Mouse (Mus musculus): ENCODE measurements at regions not wholly inside any gene's neighbourhood (a gene's known extent, or its start where the extent isn't known, plus 50 kb on each side); places are given as distances from the start of the nearest gene placed in this dataset.

DNA sequence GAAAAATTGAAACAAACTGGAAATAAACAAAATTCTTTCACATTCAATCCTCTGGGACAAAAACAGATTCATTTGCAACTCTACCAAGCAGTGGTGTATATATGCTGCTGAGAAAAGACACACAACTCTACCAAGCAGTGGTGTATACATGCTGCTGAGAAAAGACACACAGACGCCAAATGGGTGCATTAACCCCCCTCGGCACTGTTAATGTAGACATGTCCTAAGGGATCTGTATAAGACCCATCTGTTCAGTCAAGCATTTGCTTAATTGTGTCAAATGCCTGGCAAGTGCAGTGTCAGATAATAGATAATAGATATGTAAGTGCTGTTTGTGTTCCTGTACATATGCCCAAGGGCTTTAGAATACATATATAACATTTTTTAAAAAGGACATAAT, 1035.2 kb upstream of the B3galt2 start:
- in situ Hi-C loops (cut with MboI; ENCODE audit: unreplicated experiment in 2 of 2): no loop called here

DNA sequence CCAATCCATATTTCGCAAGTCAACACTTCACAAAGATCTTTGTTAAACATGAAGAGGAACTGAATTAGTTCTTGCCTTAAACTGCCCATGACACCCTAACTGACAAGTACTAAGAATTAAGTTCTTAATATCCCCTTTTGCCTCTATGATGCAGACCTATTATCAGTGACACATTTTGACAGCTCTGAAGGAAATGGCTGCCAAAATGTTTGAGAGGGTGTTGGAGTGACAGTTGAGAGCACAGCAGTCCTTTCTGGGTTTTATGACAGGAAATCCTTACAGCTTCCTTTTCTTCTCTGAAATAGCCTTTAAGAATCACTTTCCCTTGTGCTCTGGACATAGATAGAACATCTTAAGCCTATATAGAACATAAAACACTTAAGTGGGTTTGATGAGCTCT, 1034.4 kb upstream of the B3galt2 start:
- in situ Hi-C loops (cut with MboI; ENCODE audit: unreplicated experiment in 2 of 2): no loop called here

DNA sequence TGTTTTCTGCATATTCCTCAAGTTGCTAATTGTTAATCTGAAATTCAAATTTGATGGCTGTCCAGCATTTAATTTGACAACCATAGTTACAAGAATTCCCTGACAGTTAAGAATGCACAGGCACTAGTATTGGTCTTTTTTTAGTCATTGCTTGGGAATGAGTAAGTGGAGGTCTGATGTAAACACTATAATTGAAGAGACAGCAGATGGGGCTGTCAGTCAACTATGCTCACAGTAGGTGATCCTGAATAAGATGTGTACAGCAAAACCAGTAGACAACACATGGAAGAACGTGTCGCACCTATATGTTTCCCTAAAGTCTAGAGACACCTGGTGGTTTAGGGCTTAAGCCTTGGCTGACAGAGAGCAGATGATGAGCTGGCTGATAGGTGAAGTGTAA, 1019.0 kb upstream of the B3galt2 start:
- in situ Hi-C loops (cut with MboI; ENCODE audit: unreplicated experiment in 2 of 2): no loop called here

DNA sequence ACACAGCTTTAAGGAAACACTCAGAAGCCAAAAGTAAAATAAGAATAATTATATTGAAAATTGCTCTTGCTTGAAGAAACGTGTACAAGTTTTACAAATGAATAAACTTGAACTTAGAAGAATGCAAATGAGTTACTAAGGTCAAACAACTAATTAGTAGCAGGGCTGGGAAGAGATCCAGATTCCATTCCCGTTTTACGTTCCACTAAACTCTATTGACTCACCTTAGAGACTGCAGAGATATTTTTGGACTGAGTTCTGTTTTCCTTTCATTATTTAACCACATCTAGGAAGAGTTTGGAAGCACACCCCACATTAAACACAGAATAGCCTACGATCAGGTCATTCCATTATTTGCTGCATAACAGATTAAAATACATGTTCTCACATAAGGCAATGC, 1016.2 kb upstream of the B3galt2 start:
- in situ Hi-C loops (cut with MboI; ENCODE audit: unreplicated experiment in 2 of 2): no loop called here

DNA sequence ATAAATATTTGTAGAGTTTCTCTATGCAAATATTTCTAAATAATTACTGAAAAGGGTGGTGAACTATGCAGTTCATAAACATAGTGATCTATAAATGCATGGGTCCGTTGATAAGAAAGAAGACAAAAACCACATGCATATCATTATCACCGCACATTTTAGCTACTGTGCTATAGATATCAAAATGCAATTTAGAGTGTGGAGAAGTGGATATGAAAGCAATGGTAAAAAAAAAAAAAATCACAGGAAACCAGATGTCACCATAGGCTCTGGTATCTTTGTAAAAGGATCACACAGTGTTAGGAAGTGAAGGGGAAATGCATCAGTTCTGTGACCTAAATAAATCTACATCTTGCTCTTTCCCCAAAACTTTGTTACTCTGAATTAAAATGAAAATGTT, 985.2 kb upstream of the B3galt2 start:
- in situ Hi-C loops (cut with MboI; ENCODE audit: unreplicated experiment in 2 of 2): no loop called here

DNA sequence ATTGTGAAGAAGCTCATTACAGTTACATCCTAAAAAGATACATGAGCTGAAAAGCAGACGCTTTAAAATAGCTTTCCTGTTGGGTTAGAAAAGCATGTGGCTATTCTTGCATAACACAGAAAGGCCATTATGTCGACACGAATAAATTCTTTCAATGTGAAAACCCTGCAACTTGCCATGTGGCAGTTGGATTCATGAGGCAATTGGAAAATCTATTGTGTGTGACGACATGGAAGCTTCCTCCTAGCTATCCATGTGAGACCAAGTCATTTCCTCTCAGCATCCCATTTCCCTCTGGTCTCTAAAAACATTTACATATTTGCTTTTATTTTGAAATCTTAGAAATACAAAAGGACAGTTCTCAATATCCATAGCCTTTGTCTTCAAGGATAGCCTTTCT, 975.2 kb upstream of the B3galt2 start:
- in situ Hi-C loops (cut with MboI; ENCODE audit: unreplicated experiment in 2 of 2): no loop called here

DNA sequence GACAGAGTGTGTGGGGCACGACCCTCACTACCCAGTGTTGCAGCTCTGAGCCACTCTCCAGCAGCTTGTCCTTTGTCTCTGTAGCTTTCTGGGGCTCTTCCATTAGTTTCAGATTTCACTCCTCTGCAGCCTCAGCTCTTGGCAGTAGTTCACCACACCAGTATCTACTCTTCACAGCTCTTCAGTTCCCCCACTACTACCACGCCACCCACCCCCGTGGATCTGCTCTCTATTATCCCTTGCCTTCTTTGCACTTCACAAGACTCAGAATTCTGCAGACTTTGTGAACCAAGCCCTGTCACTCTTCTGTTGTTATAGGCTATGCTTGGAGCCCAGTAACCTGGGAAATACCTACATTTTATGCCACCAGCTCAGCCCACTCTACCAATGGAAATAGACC, 960.5 kb upstream of the B3galt2 start:
- in situ Hi-C loops (cut with MboI; ENCODE audit: unreplicated experiment in 2 of 2): no loop called here

DNA sequence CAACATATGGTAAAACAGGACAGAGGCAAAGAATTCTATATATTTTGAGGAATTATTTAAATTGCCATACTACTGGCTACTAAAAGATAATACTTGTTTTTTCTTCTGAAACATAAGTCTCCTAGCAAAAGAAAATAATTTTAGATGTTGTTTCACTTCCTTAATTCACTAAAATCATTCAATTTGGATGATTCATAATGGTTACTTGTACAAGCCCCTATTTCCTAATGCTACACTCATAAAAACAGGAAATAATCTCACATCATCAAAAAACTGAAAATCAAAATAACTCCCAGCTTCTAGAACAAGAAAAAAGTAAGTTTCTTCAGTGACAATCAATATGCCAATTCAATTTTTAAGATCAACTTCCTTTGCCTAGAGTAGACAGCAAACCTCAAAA, 951.6 kb upstream of the B3galt2 start:
- in situ Hi-C loops (cut with MboI; ENCODE audit: unreplicated experiment in 2 of 2): no loop called here

DNA sequence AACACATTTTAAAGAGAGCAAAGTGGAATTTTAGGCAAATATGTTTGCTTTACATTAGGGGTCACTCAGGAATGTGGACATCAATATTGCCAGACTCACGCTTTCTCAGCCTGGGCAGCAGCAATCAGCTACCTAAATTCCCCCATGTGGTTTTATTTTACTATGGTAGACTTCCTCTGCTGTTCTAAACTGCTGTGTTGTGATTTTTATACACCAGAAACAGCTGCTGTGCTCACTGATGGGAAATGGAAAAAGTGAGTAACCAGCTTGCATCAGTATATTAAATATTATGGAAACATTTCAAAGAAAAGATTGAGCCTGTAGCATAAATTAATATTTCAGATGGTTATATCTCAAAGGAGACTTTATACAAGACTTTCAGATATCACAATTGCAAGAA, 945.3 kb upstream of the B3galt2 start:
- in situ Hi-C loops (cut with MboI; ENCODE audit: unreplicated experiment in 2 of 2): no loop called here

DNA sequence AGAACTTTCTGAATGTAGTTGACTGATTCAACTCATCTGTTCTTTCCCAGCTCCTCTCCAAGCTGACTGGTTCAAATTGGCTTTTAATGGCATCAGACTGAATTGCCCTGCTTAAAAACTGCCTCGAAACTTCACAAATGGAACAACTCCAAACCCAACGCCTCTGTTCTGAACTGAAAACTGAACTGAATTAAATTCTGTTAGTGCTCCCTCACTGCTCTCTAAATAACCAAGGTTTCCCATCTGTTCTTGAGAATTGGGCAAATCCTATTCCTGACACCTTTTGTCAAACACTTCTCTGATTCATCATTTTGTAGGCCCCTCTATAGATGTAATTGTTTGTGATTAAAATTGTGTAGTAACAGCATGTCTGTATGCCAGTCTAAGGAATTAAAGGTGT, 932.2 kb upstream of the B3galt2 start:
- in situ Hi-C loops (cut with MboI; ENCODE audit: unreplicated experiment in 2 of 2): no loop called here

DNA sequence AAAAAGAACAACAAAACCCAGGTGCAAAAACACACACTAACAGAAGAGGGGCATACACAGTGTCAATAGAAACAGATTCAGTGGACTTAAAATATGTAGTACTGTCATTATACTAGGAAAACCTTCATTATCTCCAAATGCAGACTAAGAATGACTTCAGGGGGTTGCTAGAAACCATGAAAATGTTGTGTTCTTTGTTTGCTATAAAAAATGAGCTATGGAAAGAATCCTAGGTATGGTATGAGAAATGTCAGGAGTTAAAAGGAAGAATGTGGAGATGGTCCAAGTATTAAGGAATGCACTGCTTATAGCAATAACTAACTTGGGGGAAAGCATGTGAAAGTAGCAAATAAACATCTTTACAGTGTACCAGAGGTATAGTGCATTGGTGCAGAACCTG, 910.2 kb upstream of the B3galt2 start:
- in situ Hi-C loops (cut with MboI; ENCODE audit: unreplicated experiment in 2 of 2): loop anchor here in 1 of 2 experiments (10.0 to 25.0 kb wide), 2 partner anchors 1593 to 1795 kb away; no protein-coding TSS in a partner anchor

DNA sequence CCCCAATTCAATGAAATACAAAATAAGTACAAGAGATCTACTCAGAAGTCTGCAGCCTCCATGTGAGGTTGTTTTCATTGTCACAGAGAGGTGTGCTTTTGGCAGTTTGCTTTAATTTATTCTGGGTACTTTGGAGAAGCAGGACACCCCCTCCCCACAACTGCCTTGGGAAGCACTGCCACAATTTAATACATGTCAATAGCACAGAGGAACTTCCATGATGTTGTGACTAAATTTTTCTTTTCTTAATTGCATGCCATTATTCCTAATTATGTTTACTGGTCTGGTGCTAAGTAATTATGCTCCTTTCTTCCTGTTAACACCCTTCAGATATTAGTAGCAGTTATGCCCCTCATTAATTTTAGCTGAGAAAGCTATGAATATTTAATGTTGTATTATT, 906.4 kb upstream of the B3galt2 start:
- in situ Hi-C loops (cut with MboI; ENCODE audit: unreplicated experiment in 2 of 2): loop anchor here in 1 of 2 experiments (10.0 to 25.0 kb wide), 2 partner anchors 1597 to 1799 kb away; no protein-coding TSS in a partner anchor

DNA sequence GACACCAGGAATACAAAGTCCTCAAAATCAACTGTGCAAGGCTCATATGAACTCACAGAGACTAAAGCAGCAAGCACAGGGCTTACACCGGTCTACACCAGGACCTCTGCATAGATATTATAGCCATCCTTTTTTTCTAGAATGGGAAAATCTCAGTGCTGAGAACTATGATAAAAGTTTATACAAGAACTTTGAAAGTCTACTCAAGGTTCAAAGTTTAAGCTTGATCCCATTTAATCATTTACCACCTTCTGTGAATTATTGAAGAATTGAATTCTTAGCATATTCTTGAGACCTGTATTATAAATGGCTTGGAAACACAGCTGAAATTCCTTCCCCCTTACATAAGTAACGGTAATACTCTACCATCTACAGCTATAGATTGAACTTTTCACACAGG, 902.1 kb upstream of the B3galt2 start:
- in situ Hi-C loops (cut with MboI; ENCODE audit: unreplicated experiment in 2 of 2): loop anchor here in 1 of 2 experiments (10.0 to 25.0 kb wide), 2 partner anchors 1601 to 1804 kb away; no protein-coding TSS in a partner anchor

DNA sequence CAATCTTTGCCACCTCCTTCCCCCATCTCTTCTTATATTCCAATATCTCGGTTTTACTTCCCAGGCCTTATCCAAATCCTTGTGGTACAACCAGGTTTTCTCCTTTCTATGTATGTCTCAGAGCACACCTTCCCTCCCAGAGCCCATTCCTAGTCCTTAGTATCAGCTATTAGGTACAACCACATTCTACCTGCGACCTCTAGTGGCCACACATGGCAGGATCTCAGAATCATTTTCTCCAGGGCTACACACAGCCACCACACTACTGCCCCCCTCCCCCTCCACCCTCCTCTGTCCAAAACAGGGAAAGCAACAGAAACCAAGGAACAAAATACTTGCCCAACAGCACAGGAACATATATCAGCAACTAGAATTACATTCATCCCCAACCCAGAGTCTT, 898.2 kb upstream of the B3galt2 start:
- in situ Hi-C loops (cut with MboI; ENCODE audit: unreplicated experiment in 2 of 2): loop anchor here (5.0 to 25.0 kb wide), 3 partner anchors 778 to 1605 kb away; no protein-coding TSS in a partner anchor

DNA sequence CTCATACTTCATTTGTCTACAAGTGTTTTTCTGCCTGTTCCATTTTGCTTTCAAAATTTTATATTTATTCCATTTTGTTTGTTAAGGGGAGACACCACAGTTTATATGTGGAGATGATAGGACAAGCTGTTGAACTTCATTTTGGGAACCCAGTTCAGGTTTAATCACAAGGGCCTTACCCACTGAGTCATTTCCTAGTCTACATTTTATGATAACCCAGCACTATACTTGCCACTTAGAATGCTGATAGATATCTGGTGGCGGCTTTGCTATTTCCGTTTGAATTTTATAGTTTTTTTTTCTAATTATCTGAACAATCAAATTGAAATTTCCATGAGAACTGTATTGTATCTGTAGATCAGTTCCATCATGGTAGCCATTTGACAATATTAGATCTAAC, 869.5 kb upstream of the B3galt2 start:
- in situ Hi-C loops (cut with MboI; ENCODE audit: unreplicated experiment in 2 of 2): no loop called here

Measured in v-Abl transformed pro-B cells (cell line).